Mouse (Mus musculus) c-Kit-positive CD71-negative TER-119-negative erythroid progenitor cells, embryonic 14.5 days (primary cell): ENCODE data around the gene Bscl2.
"Not testable (repeated sequence)": the region's sequence is repeated elsewhere in the genome, so short reads cannot be mapped to it uniquely, and the experiment has no call there.

Source experiments
- DNase-seq: peaks from one replicate; pipeline ENCODE4 v3.0.0-alpha.2; 2013; ENCODE audit warnings: low read depth

Gene Bscl2

GRCm38 (mm10) chr19:8831262-8831661 lies 6.0 kb upstream of the Bscl2 start:
- no peak for DNase-seq

- no peak for DNase-seq
Observed at GRCm38 (mm10) chr19:8832971-8833370, 4.3 kb upstream of the Bscl2 start.

DNA sequence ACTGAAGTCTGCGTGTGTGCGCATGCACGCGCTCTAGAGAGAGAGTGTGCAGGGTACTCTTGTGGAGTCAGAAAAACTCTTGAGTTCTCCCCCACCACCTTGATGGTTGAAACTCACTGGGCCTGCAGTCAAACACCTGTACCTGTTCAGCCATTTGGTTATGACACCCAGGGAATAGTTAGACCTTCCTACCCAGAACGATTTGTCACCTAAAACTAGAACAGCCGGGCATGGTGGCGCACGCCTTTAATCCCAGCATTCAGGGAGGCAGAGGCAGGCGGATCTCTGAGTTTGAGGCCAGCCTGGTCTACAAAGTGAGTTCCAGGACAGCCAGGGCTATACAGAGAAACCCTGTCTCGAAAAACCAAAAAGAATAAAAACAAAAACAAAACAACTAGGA lies 940 bp upstream of the Bscl2 start:
- not testable (repeated sequence) for DNase-seq

DNA sequence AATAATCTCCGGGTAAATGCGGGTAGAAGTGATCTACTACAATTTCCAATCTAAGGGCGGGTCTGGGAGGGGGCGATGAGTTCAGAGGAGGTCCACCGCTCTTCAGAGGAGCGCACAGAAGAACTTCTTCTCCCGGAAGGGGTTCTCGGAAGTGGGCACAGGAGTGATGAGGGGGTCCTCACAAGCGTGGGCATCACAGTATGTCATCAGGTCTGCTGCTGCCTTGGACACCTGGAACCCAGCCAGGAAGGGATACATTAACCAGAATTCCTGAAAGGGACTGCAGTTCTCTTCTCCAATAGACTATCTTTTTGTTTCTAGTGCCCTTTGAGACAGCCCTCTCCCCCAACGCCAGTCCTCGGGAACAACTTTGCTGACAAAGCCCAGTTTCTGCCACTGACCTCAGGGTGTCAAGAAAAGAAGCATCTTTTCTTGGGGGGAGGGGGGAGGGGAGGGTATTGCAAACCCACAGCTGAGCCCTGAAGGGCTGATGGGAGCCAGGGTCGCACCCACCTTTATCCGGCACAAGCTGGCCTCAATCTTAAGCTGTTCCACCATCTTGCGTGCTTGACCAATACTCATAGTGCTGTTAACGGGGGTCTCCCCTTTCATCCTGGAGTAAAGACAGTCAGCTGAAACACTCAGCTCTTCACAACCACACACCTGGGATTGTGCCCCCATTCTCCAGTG lies 919 bp downstream of the Bscl2 start:
- no peak for DNase-seq

DNA sequence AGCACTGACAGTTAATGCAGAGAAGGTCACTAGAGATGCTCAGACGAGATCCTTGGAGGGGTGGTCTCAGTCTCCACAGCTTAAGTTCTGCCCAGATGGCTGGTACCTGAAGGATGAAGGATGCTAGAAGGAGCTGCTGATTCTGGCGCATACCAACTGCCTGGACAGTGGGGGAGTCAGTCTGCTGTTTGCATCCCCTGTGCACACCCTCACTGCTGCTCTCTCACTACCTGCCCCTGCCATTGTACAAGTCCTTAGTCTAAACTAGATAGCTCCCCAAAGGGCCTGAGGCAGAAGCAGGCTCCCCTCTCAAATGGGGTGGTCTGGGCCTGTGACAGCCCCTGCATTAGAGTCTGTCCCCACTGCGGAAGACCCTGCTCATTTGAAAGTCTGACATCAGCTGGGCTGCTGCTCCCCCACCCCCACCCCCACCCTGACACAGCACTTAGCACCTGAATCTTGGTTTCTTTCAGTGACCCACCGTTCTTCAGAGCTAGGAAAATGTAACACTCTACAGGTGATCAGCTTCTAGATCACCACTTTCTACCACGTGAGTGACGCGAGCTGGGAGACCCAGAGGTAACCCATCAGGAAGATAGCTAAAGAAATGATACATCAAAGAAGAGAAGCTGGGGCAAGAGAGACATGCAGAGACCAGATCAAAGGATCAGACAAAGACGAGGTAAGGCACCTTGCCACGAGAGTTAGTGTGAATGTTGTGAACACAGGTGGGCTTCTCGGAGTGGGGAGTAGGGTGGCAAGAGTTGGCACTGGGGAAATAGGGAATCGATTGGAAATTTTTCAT lies 2.0 kb downstream of the Bscl2 start, which contains the start of gene Gng3:
TSS of gene Gng3 (minus strand) at position 92 of the 805 bp plus-strand sequence.
- DNase-seq: no peak

GRCm38 (mm10) chr19:8839908-8840791 lies 2.9 kb downstream of the Bscl2 start:
- DNase-seq: no peak

DNA sequence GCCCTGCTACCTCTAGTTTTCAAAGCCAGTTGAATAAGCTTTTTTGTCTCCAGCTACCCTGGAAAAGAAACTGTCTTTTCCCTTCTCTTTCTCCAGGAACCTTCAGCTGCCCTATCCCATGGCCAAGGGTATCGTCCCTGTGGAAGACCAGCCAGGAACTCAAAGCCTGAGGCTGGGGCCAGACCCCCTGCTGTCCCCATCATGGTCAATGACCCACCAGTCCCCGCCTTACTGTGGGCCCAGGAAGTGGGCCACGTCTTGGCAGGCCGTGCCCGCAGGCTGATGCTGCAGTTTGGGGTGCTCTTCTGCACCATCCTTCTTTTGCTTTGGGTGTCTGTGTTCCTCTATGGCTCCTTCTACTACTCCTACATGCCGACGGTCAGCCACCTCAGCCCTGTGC lies 3.7 kb downstream of the Bscl2 start:
- DNase-seq: no peak

DNA sequence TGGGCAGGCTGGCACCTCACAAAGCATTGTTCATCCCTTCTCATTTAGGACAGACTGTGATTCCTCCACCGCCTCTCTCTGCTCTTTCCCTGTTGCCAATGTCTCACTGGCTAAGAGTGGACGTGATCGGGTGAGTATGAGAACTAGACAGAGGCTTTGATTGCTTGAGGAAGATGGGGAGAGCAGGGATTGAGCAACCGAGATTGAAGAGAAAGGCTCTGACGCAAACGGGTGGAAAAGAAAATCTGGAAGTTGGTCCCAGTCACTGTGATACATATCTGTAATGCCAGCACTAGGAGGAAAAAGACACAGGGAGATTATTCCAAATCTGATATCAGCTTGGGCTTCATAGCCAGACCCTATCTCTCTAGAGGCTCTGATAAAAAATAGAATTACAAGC lies 5.7 kb downstream of the Bscl2 start:
- no peak for DNase-seq

DNA sequence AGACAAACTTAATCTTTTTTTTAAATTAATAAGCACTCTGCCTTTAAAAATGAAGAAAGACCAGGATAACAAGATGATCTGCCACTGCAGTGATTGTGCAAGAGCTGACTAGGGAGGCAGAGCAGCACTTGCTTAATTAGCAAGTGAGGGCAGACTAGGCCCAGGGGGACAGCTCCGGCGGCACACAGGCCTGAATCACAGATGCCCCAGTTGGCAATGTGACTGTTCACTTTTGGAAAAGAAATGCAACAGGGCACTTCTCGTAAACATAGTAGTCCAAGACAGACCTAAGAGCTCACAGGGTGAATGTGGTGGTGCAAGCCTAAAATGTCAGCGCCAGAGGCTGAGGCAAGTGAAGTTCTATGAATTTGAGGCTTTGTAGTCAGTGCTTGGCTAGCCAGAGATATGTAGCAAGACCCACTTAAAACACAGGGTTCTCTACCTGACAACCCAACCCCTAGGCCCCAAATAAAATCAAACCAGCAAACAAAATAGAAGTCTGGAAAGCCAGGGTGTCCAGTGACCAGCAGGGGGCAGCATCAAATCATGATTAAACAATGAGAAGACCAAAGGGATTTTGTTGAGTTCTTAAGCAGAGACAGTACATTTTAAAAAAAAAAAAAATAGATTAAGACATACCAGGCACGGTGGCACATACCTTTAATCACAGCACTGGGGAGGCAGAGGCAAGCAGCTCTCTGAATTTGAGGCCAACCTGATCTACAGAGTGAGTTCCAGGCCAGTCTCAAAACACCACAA lies 7.3 kb downstream of the Bscl2 start:
- peak; percentile 83 for DNase-seq

DNA sequence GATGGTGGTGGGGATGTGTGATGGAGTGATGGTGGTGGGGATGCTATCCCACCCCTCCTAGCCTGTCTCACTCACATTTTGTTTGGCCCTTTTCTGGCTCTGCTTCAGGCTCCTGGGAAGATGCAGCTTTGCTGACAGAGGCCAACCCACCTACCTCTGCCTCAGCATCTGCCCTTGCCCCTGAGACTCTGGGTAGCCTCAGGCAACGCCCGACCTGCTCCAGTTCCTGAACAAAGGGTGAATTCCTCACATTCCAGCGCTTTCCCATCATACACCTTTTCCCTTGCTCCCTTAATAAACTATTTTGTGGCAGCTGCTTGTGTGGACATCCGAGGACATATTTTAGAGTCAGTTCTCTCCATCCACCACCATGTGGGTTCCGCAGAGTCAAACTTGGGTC lies 11.1 kb downstream of the Bscl2 start:
- no peak for DNase-seq

DNA sequence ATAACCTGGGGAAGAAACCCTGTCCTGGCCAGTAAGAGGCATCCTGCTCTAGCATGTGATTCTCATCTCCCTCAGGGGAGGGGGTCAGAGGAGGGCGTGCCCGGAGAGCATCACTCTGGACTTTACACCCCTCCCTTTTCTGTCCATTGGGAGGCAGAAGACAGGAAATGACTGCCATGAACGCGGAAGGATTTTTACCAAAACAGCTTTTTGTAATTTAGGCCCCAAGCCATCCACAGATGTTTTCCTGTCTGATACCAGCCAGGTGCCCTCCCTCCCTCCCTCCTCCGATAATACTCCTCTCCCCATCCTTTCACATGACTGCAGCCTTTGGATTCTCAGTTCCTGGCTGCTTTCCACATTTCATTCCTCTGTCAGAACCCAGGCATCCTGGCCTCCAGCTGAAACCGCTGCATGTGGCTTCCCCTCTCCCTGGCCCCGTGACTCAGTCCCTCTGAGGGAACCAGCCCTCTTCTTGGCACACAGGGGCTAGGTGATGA lies 13.2 kb downstream of the Bscl2 start, which contains the start of gene Lrrn4cl:
TSS of gene Lrrn4cl (plus strand) at position 367 of the 500 bp plus-strand sequence.
- DNase-seq: no peak

- no peak for DNase-seq
Observed at GRCm38 (mm10) chr19:8851639-8852038, 14.4 kb downstream of the Bscl2 start.

DNA sequence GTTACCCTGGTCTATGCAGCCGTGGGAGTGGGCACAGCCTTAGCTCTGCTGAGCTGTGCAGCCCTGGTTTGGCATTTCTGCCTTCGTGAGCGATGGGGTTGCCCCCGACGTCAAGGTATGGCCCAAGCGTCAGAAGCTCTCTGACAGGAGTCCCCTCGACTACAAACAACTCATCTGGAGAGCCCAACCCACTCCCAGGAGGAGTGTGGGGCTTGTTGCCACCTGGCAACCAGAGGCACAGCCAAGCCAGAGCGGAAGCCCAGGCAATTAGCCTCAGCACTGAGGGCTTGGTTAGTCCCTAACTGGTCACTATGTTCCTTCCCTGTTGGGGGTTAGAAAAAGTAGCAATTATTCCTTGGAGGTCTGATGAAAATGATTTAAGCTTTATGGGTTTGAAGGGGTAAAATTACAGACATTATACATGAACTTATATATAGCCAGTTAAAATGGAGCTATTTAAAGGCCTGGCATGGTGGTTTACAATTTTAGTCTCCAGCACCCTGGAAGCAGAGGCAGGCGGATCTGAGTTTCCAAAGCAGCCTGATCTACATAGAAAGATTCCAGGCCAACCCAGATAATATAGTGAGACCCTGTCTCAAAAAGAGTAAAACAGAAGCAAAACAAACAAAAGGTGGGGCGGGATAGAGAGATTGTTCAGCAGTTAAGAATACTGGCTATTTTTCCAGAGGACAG lies 15.1 kb downstream of the Bscl2 start:
- DNase-seq: no peak

DNA sequence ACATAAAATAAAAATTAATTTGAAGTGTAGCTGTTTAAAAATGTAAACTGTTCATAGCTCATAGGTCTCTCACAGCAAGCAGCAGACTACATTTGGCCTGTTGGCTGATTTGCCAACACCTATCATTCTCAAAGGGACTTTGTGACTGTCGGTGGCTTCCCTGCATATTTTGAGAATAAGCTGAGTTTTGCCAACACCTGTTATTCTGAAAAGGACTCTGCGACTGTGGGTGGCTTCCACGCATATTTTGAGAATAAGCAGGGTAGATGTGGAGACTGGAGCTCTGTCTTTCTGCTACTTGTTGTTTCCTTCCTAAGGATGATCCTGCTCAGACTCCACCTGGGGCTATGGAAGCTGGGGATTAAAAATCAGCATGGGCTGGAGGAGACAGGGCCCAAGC lies 15.8 kb downstream of the Bscl2 start:
- no peak for DNase-seq

GRCm38 (mm10) chr19:8857689-8858088 lies 20.4 kb downstream of the Bscl2 start:
- peak; percentile 59 for DNase-seq

GRCm38 (mm10) chr19:8859018-8859417 lies 21.8 kb downstream of the Bscl2 start:
- DNase-seq: no peak

DNA sequence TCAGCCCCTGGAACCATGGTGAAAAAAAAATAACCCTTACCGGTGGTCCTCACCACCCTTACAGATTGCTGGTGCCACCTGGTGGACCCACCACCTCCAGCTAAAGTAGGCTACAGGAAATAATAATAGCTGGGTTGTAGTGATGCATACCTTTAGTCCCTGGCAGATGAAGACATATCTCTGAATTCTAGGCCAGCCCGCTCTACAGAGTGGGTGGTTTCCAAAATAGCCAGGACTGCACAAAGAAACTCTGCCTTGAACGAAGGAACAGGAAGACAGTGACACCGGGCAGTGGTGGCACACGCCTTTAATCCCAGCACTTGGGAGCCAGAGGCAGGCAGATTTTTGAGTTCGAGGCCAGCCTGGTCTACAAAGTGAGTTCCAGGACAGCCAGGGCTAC lies 27.0 kb downstream of the Bscl2 start:
- DNase-seq: no peak

DNA sequence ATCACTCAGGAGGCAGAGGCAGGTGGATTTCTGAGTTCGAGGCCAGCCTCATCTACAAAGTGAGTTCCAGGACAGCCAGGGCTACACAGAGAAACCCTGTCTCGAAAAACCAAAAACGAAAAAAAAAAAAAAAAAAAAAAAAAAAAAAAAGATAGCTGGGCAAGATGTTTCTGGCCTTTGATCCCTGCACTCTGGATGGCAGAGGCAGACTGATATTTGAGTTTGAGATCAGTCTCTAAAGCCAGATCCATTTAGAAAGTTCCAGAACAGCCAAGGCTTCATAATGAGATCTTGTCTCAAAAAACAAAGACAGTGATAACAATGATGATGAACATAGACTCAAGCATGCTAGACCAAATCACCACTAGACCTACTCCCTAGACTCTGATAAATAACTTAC lies 33.1 kb downstream of the Bscl2 start:
- DNase-seq: not testable (repeated sequence)

GRCm38 (mm10) chr19:8870838-8871237 lies 33.6 kb downstream of the Bscl2 start:
- DNase-seq: no peak

DNA sequence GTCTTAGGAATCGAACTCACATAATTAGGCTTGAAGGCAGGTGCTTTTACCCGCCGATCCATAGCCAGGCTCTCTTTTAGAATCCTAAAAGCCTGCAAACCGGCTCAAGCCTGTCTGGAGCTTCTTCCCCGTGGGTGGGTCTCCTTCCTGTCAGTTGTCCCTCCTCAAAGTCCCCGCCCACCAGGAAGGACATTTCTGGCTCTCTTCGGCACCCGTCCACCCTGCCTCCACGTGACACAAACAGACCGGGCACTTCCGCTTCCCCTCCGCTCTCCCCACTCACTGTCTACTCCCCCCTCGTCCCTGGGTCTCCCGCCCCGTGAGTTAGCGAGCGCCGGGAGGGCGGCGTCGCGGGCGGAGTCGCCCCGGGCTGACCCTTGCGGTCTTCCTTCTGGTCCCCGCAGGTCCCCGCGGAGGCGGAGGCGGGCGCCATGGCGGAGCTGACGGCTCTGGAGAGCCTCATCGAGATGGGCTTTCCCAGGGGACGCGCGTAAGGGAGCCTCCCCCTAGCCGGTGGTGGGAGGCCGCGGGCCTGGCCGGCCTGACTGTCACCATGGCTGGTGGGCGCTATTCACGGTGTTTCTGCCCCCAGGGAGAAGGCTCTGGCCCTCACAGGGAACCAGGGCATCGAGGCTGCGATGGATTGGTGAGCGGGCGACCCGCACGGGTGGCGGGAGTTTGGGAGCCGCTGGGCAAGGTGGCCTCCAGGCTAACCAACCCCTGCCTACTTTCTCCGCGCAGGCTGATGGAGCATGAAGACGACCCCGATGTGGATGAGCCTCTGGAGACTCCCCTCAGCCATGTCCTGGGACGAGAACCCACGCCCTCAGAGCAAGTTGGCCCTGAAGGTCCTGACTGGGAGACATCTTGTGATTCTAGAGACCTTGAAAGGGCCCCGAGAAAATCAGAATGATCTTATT lies 34.3 kb downstream of the Bscl2 start, which contains the start of gene Ubxn1:
TSS of gene Ubxn1 (plus strand) at position 230 of the 920 bp plus-strand sequence.
- peak; percentile 94 for DNase-seq
